Mouse (Mus musculus): ENCODE measurements around the gene Deup1. TPM values are rescaled to one million over a fixed set of nuclear protein-coding genes. Genes with fewer than 3 reads are reported as not detected.

Deup1 gene
- polyA plus RNA-seq, 1 experiment from 2014 or later, result 0.21 TPM

GRCm38 (mm10) chr9:15627384-15627783 is 349 bp downstream of the Deup1 start:
- WGBS, result 19% methylated on average over 5 of the region's 5 CpGs
- no peak for ATAC-seq (ENCODE audit: insufficient number of reproducible peaks, low FRiP score, low TSS enrichment, low read depth)
- H3K27me3 ChIP-seq (ENCODE audit: control insufficient read depth, insufficient read depth, low read length), result no peaks in the 10 kb centered on the region
- no peaks in the 10 kb centered on the region for H3K9me3 ChIP-seq (ENCODE audit: control insufficient read depth, low read length)
- H3K27ac ChIP-seq (replicated peaks; ENCODE audit: low read depth, low read length), result no peak overlapping the region
- no peaks in the 10 kb centered on the region for H3K36me3 ChIP-seq (ENCODE audit: control insufficient read depth, insufficient read depth, low read length)
- no peak overlapping the region for H3K9ac ChIP-seq (ENCODE audit: low read length)
- DNase-seq (ENCODE audit: low spot score), result no peak
- H3K4me2 ChIP-seq (ENCODE audit: low read depth, severe bottlenecking), result peak overlapping the region; percentile 70
- 0 out of 2 replicates have a peak, but pooled peaks cover 2% of the 10 kb centered on the region for H3K4me1 ChIP-seq (ENCODE audit: control insufficient read depth, insufficient read depth, low read length)
- peak overlapping the region; percentile 16 for H3K4me3 ChIP-seq (ENCODE audit: low read depth, low read length)

GRCm38 (mm10) chr9:15624739-15625138 is 3.0 kb downstream of the Deup1 start:
- no peak overlapping the region for H3K27ac ChIP-seq (replicated peaks; ENCODE audit: low read depth, low read length)
- H3K27me3 ChIP-seq (ENCODE audit: control insufficient read depth, insufficient read depth, low read length), result no peaks in the 10 kb centered on the region
- H3K4me1 ChIP-seq (ENCODE audit: control insufficient read depth, insufficient read depth, low read length), result 0 out of 2 replicates have a peak, but pooled peaks cover 2% of the 10 kb centered on the region
- no peaks in the 10 kb centered on the region for H3K36me3 ChIP-seq (ENCODE audit: control insufficient read depth, insufficient read depth, low read length)
- no peaks in the 10 kb centered on the region for H3K9me3 ChIP-seq (ENCODE audit: control insufficient read depth, low read length)
- H3K4me3 ChIP-seq (ENCODE audit: low read depth, low read length), result no peak overlapping the region
- DNase-seq (ENCODE audit: low spot score), result peak; percentile 18
- H3K4me2 ChIP-seq (ENCODE audit: low read depth, severe bottlenecking), result no peak overlapping the region
- H3K9ac ChIP-seq (ENCODE audit: low read length), result no peak overlapping the region
- ATAC-seq (ENCODE audit: insufficient number of reproducible peaks, low FRiP score, low TSS enrichment, low read depth), result no peak
- WGBS, result 76% methylated on average over 3 of the region's 3 CpGs

- no peak overlapping the region for H3K9ac ChIP-seq (ENCODE audit: low read length)
- no peak overlapping the region for H3K4me2 ChIP-seq (ENCODE audit: low read depth, severe bottlenecking)
- 54% methylated on average over 1 of the region's 1 CpGs for WGBS
- H3K9me3 ChIP-seq (ENCODE audit: control insufficient read depth, low read length), result no peaks in the 10 kb centered on the region
- DNase-seq (ENCODE audit: low spot score) (peak; percentile 6), ATAC-seq (ENCODE audit: insufficient number of reproducible peaks, low FRiP score, low TSS enrichment, low read depth) (0 out of 2 replicates have a peak, but pooled peaks have one; percentile 17)
- H3K4me1 ChIP-seq (ENCODE audit: control insufficient read depth, insufficient read depth, low read length), result no peaks in the 10 kb centered on the region
- H3K4me3 ChIP-seq (ENCODE audit: low read depth, low read length), result no peak overlapping the region
- H3K36me3 ChIP-seq (ENCODE audit: control insufficient read depth, insufficient read depth, low read length), result no peaks in the 10 kb centered on the region
- H3K27ac ChIP-seq (replicated peaks; ENCODE audit: low read depth, low read length), result no peak overlapping the region
- H3K27me3 ChIP-seq (ENCODE audit: control insufficient read depth, insufficient read depth, low read length), result no peaks in the 10 kb centered on the region
Measured at GRCm38 (mm10) chr9:15619767-15620166, 8.0 kb downstream of the Deup1 start.

GRCm38 (mm10) chr9:15619020-15619590 is 8.6 kb downstream of the Deup1 start:
- ATAC-seq (ENCODE audit: insufficient number of reproducible peaks, low FRiP score, low TSS enrichment, low read depth), result no peak
- WGBS, result 73% methylated on average over 10 of the region's 10 CpGs
- peak; percentile 19 for DNase-seq (ENCODE audit: low spot score)

GRCm38 (mm10) chr9:15617061-15617460 is 10.7 kb downstream of the Deup1 start:
- DNase-seq (ENCODE audit: low spot score) (no peak), ATAC-seq (ENCODE audit: insufficient number of reproducible peaks, low FRiP score, low TSS enrichment, low read depth) (no peak)
- no peak overlapping the region for H3K4me2 ChIP-seq (ENCODE audit: low read depth, severe bottlenecking)
- H3K27me3 ChIP-seq (ENCODE audit: control insufficient read depth, insufficient read depth, low read length), result no peaks in the 10 kb centered on the region
- WGBS, result 90% methylated on average over 7 of the region's 7 CpGs
- no peak overlapping the region for H3K9ac ChIP-seq (ENCODE audit: low read length)
- no peak overlapping the region for H3K4me3 ChIP-seq (ENCODE audit: low read depth, low read length)
- no peaks in the 10 kb centered on the region for H3K9me3 ChIP-seq (ENCODE audit: control insufficient read depth, low read length)
- no peak overlapping the region for H3K27ac ChIP-seq (replicated peaks; ENCODE audit: low read depth, low read length)
- H3K4me1 ChIP-seq (ENCODE audit: control insufficient read depth, insufficient read depth, low read length), result no peaks in the 10 kb centered on the region
- H3K36me3 ChIP-seq (ENCODE audit: control insufficient read depth, insufficient read depth, low read length), result no peaks in the 10 kb centered on the region

More at GRCm38 (mm10) chr9:15619020-15619590, 8.6 kb downstream of the Deup1 start:
- Histone ChIP-seq H3K36me3 (ENCODE audit: control insufficient read depth, insufficient read depth, low read length) (no peaks in the 10 kb centered on the region), H3K4me1 (ENCODE audit: control insufficient read depth, insufficient read depth, low read length) (no peaks in the 10 kb centered on the region), H3K4me2 (ENCODE audit: low read depth, severe bottlenecking) (no peak overlapping the region), H3K9me3 (ENCODE audit: control insufficient read depth, low read length) (no peaks in the 10 kb centered on the region), H3K4me3 (ENCODE audit: low read depth, low read length) (no peak overlapping the region), H3K27ac (replicated peaks; ENCODE audit: low read depth, low read length) (no peak overlapping the region), H3K9ac (ENCODE audit: low read length) (no peak overlapping the region), H3K27me3 (ENCODE audit: control insufficient read depth, insufficient read depth, low read length) (no peaks in the 10 kb centered on the region)

- Histone ChIP-seq H3K36me3 (ENCODE audit: control insufficient read depth, insufficient read depth, low read length) (no peaks in the 10 kb centered on the region), H3K27ac (replicated peaks; ENCODE audit: low read depth, low read length) (no peak overlapping the region), H3K4me2 (ENCODE audit: low read depth, severe bottlenecking) (no peak overlapping the region), H3K4me3 (ENCODE audit: low read depth, low read length) (no peak overlapping the region), H3K4me1 (ENCODE audit: control insufficient read depth, insufficient read depth, low read length) (no peaks in the 10 kb centered on the region), H3K27me3 (ENCODE audit: control insufficient read depth, insufficient read depth, low read length) (no peaks in the 10 kb centered on the region), H3K9me3 (ENCODE audit: control insufficient read depth, low read length) (no peaks in the 10 kb centered on the region), H3K9ac (ENCODE audit: low read length) (no peak overlapping the region)
- 89% methylated on average over 6 of the region's 6 CpGs for WGBS
- ATAC-seq (ENCODE audit: insufficient number of reproducible peaks, low FRiP score, low TSS enrichment, low read depth), result no peak
- no peak for DNase-seq (ENCODE audit: low spot score)
Measured at GRCm38 (mm10) chr9:15616471-15616870, 11.3 kb downstream of the Deup1 start.

GRCm38 (mm10) chr9:15609280-15609930 is 18.3 kb downstream of the Deup1 start:
- ATAC-seq (ENCODE audit: insufficient number of reproducible peaks, low FRiP score, low TSS enrichment, low read depth), result no peak
- WGBS, result 98% methylated on average over 5 of the region's 5 CpGs
- no peak for DNase-seq (ENCODE audit: low spot score)

GRCm38 (mm10) chr9:15607601-15608000 is 20.1 kb downstream of the Deup1 start:
- Histone ChIP-seq H3K4me2 (ENCODE audit: low read depth, severe bottlenecking) (no peak overlapping the region), H3K9me3 (ENCODE audit: control insufficient read depth, low read length) (no peaks in the 10 kb centered on the region), H3K27me3 (ENCODE audit: control insufficient read depth, insufficient read depth, low read length) (no peaks in the 10 kb centered on the region), H3K4me3 (ENCODE audit: low read depth, low read length) (no peak overlapping the region), H3K4me1 (ENCODE audit: control insufficient read depth, insufficient read depth, low read length) (no peaks in the 10 kb centered on the region), H3K36me3 (ENCODE audit: control insufficient read depth, insufficient read depth, low read length) (no peaks in the 10 kb centered on the region), H3K27ac (replicated peaks; ENCODE audit: low read depth, low read length) (no peak overlapping the region), H3K9ac (ENCODE audit: low read length) (no peak overlapping the region)
- no peak for ATAC-seq (ENCODE audit: insufficient number of reproducible peaks, low FRiP score, low TSS enrichment, low read depth)
- 91% methylated on average over 2 of the region's 2 CpGs for WGBS
- DNase-seq (ENCODE audit: low spot score), result no peak

More at GRCm38 (mm10) chr9:15609280-15609930, 18.3 kb downstream of the Deup1 start:
- Histone ChIP-seq H3K9ac (ENCODE audit: low read length) (no peak overlapping the region), H3K9me3 (ENCODE audit: control insufficient read depth, low read length) (no peaks in the 10 kb centered on the region), H3K27ac (replicated peaks; ENCODE audit: low read depth, low read length) (no peak overlapping the region), H3K4me3 (ENCODE audit: low read depth, low read length) (no peak overlapping the region), H3K36me3 (ENCODE audit: control insufficient read depth, insufficient read depth, low read length) (no peaks in the 10 kb centered on the region), H3K4me2 (ENCODE audit: low read depth, severe bottlenecking) (no peak overlapping the region), H3K27me3 (ENCODE audit: control insufficient read depth, insufficient read depth, low read length) (no peaks in the 10 kb centered on the region), H3K4me1 (ENCODE audit: control insufficient read depth, insufficient read depth, low read length) (no peaks in the 10 kb centered on the region)
